Mouse (Mus musculus) testis, adult 2 months (tissue): ENCODE results near the gene Rpl18a.

ENCODE experiments used
- CTCF ChIP-seq: fragments of 200-500 bp; IDR thresholded peaks from 2 replicates; pipeline ENCODE4 v1.5.1; 2012; ENCODE audit warnings: low read depth, mild to moderate bottlenecking, inconsistent platforms, low read length, moderate library complexity; ENCODE audit not compliant: control insufficient read depth, insufficient read depth, insufficient replicate concordance
- POLR2A ChIP-seq: fragments of 200-500 bp; IDR thresholded peaks from 2 replicates; pipeline ENCODE4 v1.6.1; 2012; ENCODE audit warnings: low read depth, mild to moderate bottlenecking, inconsistent platforms, low read length, moderate library complexity; ENCODE audit not compliant: control insufficient read depth

DNA sequence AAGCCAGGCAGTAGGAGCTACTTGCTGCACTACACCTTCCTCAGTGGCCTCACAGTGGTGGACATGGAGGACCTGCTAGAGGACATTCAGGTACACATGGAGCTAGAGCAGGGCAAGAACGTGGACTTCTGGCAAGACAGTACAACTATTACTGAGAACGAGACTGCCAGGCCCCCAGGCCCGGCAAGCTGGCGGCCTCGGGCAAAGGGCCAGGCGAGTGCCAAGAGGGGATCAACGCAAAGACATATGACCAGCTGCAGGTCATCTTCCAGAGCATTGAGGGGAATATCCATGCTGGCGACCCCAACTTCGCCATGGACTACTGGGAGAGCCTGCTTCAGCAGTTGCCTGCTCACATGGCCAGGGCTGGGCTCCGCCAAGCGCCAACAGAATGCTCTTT lies 34.5 kb upstream of the Rpl18a start:
- TF ChIP-seq CTCF (no peak), POLR2A (no peak)
